Mouse (Mus musculus) kidney, adult 18-20 months (tissue): Measurements from ENCODE around the gene Btc.

Source experiments
- DNase-seq: peaks from one replicate; pipeline ENCODE4 v3.0.0; 2021

Btc gene

GRCm38 (mm10) chr5:91402339-91403211, at the start of gene Btc:
TSS of gene Btc (minus strand) at chr5:91402994.
- peak; percentile 79 for DNase-seq

GRCm38 (mm10) chr5:91444981-91445517, 42.3 kb upstream of the Btc start:
- DNase-seq, result no peak

GRCm38 (mm10) chr5:91436563-91436962, 33.8 kb upstream of the Btc start:
- DNase-seq, result no peak

- no peak for DNase-seq
These were observed 32.2 kb upstream of the Btc start for GRCm38 (mm10) chr5:91434723-91435658.

GRCm38 (mm10) chr5:91428547-91428946, 25.8 kb upstream of the Btc start:
- DNase-seq, result no peak

GRCm38 (mm10) chr5:91413814-91414213, 11.0 kb upstream of the Btc start:
- DNase-seq, result no peak

- no peak for DNase-seq
These were observed 1.5 kb upstream of the Btc start for GRCm38 (mm10) chr5:91404263-91404662.

GRCm38 (mm10) chr5:91403281-91403680, 487 bp upstream of the Btc start:
- DNase-seq, result no peak

- no peak for DNase-seq
These were observed 2.2 kb downstream of the Btc start for GRCm38 (mm10) chr5:91400493-91401096.

GRCm38 (mm10) chr5:91375467-91375866, 27.3 kb downstream of the Btc start:
- DNase-seq, result no peak

- DNase-seq, result no peak
These were observed 34.7 kb downstream of the Btc start for GRCm38 (mm10) chr5:91368061-91368565.

GRCm38 (mm10) chr5:91366925-91367324, 35.9 kb downstream of the Btc start:
- DNase-seq, result no peak

- DNase-seq, result no peak
These were observed 39.4 kb downstream of the Btc start for GRCm38 (mm10) chr5:91363274-91363991.

- no peak for DNase-seq
These were observed 50.1 kb downstream of the Btc start for GRCm38 (mm10) chr5:91352645-91353044.

GRCm38 (mm10) chr5:91345681-91346080, 57.1 kb downstream of the Btc start:
- DNase-seq, result no peak

GRCm38 (mm10) chr5:91345064-91345463, 57.7 kb downstream of the Btc start:
- DNase-seq, result no peak

GRCm38 (mm10) chr5:91341981-91342760, 60.6 kb downstream of the Btc start:
- DNase-seq, result no peak

- no peak for DNase-seq
These were observed 68.6 kb downstream of the Btc start for GRCm38 (mm10) chr5:91334227-91334626.

GRCm38 (mm10) chr5:91332079-91332865, 70.5 kb downstream of the Btc start:
- no peak for DNase-seq

- DNase-seq, result no peak
These were observed 81.0 kb downstream of the Btc start for GRCm38 (mm10) chr5:91321840-91322239.
